Mouse (Mus musculus) brain, embryonic 14.5 days (tissue): ENCODE data around the gene Zbtb20.

Source experiments
- CTCF ChIP-seq: fragments of 200-500 bp; IDR thresholded peaks from 2 replicates; pipeline ENCODE4 v1.5.1; 2012; ENCODE audit warnings: inconsistent platforms, mild to moderate bottlenecking, moderate library complexity, borderline replicate concordance; ENCODE audit not compliant: insufficient read depth, insufficient read length; ENCODE audit errors: extremely low read depth
- POLR2A ChIP-seq: fragments of 200-500 bp; IDR thresholded peaks from 2 replicates; pipeline ENCODE4 v1.6.1; 2012; ENCODE audit warnings: mild to moderate bottlenecking, inconsistent platforms, borderline replicate concordance; ENCODE audit not compliant: poor library complexity, insufficient read depth, insufficient read length, severe bottlenecking; ENCODE audit errors: extremely low read depth

GRCm38 (mm10) chr16:43384953-43385619 is 509.4 kb downstream of the Zbtb20 start:
- TF ChIP-seq CTCF, result no peak
- no peak for TF ChIP-seq POLR2A
